Mouse (Mus musculus): ENCODE results near the gene Fmr1.
"Not testable (repeated sequence)": the region's sequence is repeated elsewhere in the genome, so short reads cannot be mapped to it uniquely, and the experiment has no call there.

Gene Fmr1

DNA sequence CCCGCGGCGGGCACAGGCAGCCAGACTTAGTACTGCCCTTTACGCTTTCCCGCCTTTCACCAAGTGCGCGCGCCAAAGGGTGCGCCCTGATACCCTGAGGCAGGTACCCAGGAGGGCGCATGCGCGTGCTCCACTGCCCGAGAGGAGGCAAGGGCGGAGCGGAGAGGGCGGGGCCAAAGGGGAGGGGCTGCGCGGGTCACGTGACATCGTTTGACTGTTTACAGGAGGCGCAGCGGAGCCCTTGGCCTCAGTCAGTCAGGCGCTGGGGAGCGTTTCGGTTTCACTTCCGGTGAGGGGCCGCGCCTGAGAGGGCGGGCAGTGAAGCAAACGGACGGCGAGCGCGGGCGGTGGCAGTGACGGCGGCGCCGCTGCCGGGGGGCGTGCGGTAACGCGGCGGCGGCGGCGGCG is at the start of gene Fmr1:
Gene Fmr1 (plus strand): TSS at position 209 of the 408 bp plus-strand sequence.
- ChIA-PET POLR2A (interaction anchor here in 3 of 4 experiments (0.6 to 2.0 kb wide), 4 partner anchors 11 to 119 kb away, joined by 3 to 12 read pairs (median 4); no protein-coding TSS in a partner anchor), CTCF (no interaction called here)

DNA sequence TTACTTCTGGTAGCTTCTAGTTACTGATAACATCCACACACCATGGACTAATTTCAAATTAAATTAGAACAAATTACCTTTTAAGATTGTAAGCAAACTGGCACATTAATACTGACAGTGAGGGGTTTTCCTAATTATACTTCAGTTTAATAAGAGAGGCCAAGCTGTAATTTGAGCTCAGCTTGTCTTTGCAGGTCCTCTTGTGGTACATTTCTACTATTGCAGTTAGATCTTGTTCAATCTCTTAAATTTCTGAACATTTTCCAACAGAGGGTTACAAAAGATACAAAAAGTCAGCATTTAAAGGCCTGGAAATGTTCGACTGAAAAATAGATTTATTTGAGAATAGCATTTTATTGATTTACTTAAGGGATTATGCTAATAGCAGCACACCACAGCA is 36.7 kb upstream of the Fmr1 start:
- ChIA-PET CTCF (no interaction called here), POLR2A (no interaction called here)

DNA sequence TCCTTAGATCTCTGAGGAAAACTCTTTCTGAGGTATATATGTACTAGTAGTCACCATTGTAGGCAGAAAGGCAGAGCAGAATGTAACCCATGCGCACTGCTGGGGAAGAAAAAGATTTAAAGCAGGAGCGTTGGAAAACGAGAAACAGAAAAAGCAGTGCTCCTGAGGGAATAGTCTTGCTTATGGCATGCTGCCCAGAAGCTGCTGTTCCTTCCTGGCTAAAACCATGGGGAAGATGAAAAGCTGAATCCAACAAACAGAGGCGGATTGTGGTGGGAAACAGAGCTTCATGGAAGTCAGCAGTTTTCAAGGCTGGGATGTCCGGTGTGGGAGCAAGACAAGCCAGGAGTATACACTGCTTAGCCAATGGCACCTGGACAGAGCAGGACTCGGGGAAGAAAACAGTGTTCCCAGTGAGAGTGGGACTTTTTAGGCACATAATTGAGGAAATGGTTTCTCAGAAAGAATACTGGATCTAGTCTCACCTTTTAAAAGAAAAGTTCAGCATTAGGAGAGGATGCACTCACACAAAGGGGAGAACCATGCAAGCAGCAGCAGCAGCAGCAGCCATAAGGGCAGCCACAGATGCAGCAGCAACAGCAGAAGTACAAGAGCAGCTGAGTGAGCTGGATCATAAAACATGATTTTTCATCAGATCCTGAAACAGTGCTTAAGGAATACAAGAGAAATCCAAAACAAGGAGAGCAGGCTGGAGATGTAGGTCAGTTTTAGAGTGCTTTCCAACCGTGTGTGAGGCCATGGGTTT is 33.0 kb upstream of the Fmr1 start:
- ChIA-PET POLR2A (interaction anchor here in 1 of 4 experiments (0.8 kb wide), 1 partner anchor 15 kb away, joined by 3 read pairs; no protein-coding TSS in a partner anchor), CTCF (no interaction called here)

DNA sequence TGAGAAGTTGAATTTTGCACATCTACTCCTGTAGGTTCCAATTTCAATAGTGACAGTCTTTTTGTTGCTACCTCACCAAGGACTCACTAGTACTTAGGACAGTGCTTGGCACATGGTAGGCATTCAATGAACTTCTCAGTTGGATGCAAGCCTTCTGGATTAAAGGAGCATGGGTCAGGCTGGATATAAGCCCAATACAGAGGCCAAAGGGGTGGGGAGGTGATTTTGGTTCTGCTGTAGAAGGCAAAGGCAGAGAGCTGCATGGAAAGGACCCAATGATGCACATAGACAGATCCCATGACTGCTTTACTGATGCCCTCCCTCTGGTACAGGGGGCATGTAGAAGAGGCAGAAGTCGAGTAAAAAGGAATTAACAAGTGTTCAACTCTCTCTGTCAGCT is 833 bp upstream of the Fmr1 start:
- ChIA-PET POLR2A (interaction anchor here in 1 of 4 experiments (1.2 kb wide), 1 partner anchor 84 kb away, joined by 6 read pairs; the partner anchor contains the start of gene Fmr1nb), CTCF (no interaction called here)

DNA sequence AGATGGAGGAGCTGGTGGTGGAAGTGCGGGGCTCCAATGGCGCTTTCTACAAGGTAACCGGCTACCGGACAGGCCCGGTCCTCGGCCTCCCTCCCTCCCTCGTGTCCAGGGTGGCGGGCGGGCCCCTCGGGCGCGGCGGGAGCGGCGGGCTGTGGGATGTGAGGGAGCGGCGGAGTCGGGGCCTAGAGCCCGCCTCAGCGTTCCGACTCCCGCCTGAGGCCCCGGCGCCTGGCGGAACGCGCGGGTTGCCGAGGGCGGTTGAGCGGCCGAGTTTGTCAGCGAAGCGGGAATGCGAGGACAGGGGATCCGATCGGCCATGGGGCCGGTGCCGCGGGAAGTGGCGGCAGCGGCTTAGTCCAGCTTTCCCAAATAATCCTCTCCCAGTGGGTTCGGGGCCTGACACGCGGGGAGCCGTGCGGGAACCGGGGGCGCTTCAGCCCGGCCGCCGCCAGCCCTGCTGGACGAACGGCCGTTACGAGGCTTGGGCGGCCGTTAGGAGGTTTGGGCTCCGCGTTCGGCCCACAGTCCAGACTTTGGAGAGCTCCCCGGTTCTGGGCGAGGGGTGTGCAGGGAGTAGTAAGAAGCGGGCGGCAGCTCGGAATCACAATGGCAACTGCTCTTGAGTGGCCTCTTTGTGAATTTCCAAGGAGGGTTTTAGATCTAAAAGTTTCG is 610 bp downstream of the Fmr1 start:
- POLR2A ChIA-PET: interaction anchor here (0.6 to 2.0 kb wide), 8 partner anchors 10 to 119 kb away, joined by 3 to 12 read pairs (median 4); partner anchors contain the start of gene Fmr1nb (in 1 of the 4)
- CTCF ChIA-PET: no interaction called here

DNA sequence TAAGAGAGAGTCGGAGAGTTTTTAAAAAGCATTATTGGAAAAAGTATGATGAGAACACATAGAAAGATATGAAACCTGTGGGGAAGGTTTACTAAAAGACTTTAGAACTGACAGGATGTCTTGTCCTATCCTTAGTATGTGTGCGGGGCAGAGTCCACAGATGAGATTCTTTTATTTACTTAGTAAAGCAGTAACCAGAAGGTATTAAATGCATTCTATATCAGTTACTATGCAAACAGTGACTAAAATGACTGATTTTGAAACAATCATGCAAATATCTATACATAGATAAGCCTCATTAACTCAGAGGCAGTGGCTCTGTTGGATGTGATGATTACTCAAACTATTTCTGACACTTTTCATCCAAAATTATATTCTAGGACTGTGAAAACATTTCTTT is 6.4 kb downstream of the Fmr1 start:
- ChIA-PET CTCF (no interaction called here), POLR2A (no interaction called here)

DNA sequence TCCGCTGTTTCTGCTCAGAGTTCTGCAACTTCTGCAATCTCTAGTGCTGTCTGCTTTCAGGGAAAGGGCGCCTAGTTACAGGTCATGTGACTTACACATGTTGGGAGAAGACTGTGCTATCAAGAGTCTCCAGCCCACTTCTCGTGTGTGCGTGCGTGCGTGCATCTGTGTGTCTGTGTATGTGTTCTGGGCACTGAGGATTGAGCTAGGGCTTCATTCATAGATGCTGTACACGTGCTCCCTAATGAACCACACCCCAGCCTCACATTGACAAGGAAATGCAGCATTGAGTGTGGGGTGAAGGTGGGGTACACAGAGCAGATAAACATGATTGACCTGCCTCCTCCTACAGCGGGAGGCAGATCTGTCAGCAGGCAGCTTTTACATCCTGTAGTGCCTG is 13.6 kb downstream of the Fmr1 start:
- POLR2A ChIA-PET: interaction anchor here in 1 of 4 experiments (1.6 kb wide), 1 partner anchor 13 kb away, joined by 4 read pairs; the partner anchor contains the start of gene Fmr1
- CTCF ChIA-PET: not testable (repeated sequence)

DNA sequence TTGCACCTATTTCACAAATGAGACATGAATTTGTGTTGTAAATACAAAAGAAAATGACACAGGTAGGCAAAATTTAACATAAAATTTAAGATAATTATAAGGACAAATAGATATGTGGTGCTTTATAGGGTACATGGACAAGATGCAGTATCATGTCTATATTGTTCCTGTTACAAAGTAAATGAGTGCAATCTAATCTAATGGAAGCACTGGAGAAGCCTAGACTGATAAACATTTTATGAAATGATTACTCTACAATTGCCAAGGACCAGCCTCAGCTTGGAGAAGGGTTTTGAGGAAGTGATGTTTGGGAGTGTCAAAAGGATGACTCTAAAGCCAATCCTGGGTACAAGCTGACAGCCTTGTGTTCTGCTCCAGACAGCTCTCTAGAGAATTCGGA is 58.6 kb downstream of the Fmr1 start:
- POLR2A ChIA-PET: no interaction called here

DNA sequence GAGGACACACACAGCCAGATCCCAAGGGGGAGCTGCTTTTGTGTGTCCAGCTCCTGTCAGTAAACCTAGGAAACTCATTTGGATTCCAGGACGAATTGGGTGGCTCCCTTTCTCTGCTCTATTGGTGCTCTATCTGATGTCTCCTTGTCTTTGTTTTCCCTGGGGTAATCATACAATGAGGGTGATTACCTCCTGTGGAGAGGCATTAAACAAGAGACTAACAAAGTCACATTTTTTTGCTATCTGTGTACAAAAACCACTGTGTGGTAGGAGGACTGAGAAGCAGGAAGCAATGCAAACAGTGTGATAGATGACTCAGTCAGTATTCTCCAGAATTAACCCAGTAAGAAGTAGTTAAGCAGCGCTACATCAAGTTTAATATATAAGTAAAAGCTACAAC is 61.7 kb downstream of the Fmr1 start:
- ChIA-PET CTCF (no interaction called here), POLR2A (interaction anchor here (0.6 to 1.8 kb wide), 6 partner anchors 14 to 58 kb away, joined by 3 to 8 read pairs (median 4); partner anchors contain the start of gene Fmr1nb (in 2 of the 4))

More for the DNA sequence above, 58.6 kb downstream of the Fmr1 start:
- CTCF ChIA-PET: interaction anchor here in 1 of 4 experiments (0.6 kb wide), 1 partner anchor 377 kb away, joined by 3 read pairs; no protein-coding TSS in a partner anchor

DNA sequence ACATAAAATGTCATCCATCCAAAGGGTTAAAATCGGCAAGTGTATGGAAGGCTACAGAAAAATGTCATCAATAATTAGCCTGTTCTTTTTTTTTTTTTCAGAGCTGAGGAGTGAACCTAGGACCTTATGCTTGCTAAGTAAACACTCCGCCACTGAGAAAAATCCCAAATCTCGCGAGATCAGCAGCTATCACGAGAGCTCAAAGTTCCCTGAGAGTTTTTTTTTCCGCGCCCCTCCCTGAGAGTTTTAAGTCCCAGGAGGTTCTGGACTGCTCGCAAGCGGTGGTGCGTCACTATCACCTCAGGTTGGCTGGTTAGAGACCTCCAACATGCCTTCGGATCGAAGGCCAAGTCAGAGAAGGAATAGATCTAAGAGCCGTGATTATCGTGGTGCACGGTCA is 83.3 kb downstream of the Fmr1 start, which contains the start of gene Fmr1nb:
Gene Fmr1nb (plus strand): TSS at position 234 of the 400 bp plus-strand sequence.
- CTCF ChIA-PET: interaction anchor here in 1 of 4 experiments (0.6 kb wide), 1 partner anchor 448 kb away, joined by 3 read pairs; no protein-coding TSS in a partner anchor
- POLR2A ChIA-PET: interaction anchor here in 3 of 4 experiments (0.6 to 1.3 kb wide), 21 partner anchors 9 to 84 kb away, joined by 3 to 10 read pairs (median 4); partner anchors contain the start of gene Gm14698 (in 1 of the 3)

All from embryonic stem cell, embryonic (primary cell).